Mouse (Mus musculus): ENCODE measurements at regions not wholly inside any gene's neighbourhood (a gene's known extent, or its start where the extent isn't known, plus 50 kb on each side); places are given as distances from the start of the nearest gene placed in this dataset.
"Not testable (repeated sequence)": the region's sequence is repeated elsewhere in the genome, so short reads cannot be mapped to it uniquely, and the experiment has no call there.

- no peak for DNase-seq
These were observed 87.7 kb downstream of the Fam43a start for GRCm38 (mm10) chr16:30687225-30687624.

DNA sequence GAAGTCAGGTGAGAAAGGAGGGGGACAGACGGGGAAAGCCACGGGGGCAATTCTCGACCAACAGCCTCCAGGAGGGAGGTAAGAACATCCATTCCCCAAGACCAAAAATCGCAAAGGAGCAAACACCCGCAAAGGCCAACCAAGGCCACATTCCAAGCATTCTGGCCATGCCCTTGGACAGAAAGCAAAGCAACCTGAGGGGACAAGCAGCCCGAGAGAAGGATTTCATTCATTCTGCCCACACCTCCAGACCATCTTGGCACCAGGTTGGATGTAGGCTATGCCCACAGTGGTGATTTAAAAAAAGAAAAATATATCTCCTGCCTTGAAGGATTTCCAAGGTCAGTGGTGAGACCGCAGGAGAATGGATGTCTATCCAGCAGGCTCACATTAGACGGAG, 88.2 kb downstream of the Fam43a start:
- peak; percentile 30 for DNase-seq

GRCm38 (mm10) chr16:30690531-30690930, 91.0 kb downstream of the Fam43a start:
- DNase-seq, result no peak

DNA sequence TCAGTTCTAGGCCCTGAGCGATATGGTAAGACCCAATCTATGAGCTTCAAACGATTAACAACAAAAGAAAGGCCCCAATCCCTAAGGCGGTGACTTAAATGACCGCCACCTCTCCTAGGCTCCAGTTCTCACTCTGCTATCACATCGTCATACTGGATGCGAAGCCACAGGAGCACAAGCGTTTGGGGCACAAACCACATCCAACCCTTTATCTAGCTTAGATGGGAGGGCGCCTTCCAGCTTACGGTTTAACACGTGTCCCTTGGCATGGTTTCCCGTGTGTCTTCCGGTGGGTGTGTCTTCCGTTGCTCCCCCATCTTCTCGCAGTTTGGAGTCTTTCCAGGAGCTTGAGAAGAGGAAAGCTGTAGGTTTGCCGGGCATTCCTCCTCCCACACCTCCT, 92.4 kb downstream of the Fam43a start:
- peak; percentile 24 for DNase-seq

- DNase-seq, result peak; percentile 53
These were observed 93.1 kb downstream of the Fam43a start for GRCm38 (mm10) chr16:30692541-30693141.

DNA sequence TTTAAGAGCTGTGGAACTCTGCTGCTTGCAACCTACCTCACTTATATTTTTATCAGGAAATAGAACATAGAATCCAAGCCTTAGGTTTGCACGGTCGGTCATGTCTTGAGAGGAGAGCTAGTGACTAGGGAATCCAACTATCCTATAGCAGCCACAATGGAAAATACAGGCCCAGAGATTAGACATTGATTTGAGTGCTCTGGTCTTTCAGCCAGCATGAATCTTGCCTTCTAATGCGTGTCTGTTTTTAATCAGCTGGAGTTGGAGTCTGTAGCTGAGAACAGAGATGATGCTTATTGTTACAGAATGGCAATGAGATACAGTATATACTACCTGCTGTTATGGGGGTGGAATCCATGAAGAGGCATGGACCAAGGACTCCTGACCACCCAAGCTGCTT, 93.7 kb downstream of the Fam43a start:
- no peak for DNase-seq

DNA sequence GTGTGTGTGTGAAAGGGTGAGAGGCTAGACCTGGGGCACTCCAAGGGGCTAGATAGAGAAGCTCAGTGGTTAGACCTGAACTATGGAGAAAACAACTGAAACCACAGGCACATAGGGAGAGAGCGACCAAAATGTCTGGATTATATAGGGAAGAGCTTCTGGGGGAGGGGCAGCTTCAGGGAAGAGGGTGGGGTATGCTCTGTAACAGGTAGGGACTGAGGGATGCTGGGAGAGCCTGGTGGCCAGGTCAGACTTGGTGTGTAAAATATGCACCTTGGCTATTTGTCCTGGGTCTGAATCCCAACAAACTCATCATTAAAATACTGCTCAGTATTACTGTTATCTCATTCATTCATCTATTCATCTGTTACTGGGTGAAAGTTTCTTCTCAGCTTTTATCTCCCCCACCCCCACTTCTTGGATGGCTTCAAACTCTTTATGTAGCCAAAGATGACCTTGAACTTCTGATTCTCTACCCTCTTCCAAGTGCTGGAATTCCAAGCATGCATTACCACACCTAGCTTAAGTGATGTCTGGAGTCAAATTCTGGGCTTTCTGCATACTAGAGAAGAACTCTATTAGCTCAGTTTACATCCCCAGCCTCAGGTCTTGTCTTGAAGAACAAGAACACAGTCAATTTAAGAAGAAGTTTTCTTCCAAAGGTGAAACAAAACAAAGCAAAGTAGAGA, 94.5 kb downstream of the Fam43a start:
- DNase-seq, result no peak

GRCm38 (mm10) chr16:30695691-30696090, 96.2 kb downstream of the Fam43a start:
- no peak for DNase-seq

- no peak for DNase-seq
These were observed 97.7 kb downstream of the Fam43a start for GRCm38 (mm10) chr16:30697209-30697608.

DNA sequence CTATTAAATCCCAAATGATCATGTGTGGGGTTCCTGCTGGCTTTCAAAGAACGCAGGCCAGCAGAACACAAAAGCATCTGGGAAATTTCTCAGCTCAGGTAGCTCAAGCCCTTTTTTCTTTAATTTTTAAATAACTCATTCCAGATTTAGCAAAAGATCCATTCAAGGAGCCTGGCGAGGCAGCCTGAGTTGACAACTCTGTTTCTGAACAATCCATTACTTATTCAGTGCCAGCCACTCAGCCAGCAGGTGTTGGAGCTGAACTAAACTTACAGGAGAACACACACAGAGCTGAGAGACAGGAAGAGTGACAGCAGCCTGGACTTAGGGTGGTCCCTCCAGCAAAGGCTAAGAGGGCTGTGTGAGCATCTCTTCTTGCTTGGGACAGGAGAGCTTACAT, 98.3 kb downstream of the Fam43a start:
- no peak for DNase-seq

GRCm38 (mm10) chr16:30703831-30704230, 104.3 kb downstream of the Fam43a start:
- DNase-seq, result no peak

- DNase-seq, result no peak
These were observed 110.0 kb downstream of the Fam43a start for GRCm38 (mm10) chr16:30709501-30709900.

GRCm38 (mm10) chr16:30709975-30710374, 110.5 kb downstream of the Fam43a start:
- no peak for DNase-seq

DNA sequence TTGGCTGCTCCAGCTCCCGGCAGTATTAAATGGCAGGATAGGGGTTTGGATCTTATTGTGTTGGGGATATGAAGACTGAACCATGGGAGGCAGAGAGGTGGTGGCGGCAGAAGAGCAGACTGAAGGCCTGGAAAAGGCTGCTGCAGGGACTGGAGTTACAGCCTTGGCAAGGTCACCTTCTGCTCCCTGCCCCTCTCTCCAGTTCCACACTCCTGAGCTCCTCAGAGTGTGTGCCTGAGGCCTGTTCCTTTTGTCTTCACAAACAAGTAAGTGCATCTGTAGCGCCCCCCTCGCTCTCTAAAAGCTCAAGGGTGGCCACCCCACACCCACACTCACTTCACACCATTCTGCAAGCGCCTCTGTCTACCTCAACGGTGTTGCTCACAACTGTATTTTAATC, 113.0 kb downstream of the Fam43a start:
- DNase-seq, result no peak

DNA sequence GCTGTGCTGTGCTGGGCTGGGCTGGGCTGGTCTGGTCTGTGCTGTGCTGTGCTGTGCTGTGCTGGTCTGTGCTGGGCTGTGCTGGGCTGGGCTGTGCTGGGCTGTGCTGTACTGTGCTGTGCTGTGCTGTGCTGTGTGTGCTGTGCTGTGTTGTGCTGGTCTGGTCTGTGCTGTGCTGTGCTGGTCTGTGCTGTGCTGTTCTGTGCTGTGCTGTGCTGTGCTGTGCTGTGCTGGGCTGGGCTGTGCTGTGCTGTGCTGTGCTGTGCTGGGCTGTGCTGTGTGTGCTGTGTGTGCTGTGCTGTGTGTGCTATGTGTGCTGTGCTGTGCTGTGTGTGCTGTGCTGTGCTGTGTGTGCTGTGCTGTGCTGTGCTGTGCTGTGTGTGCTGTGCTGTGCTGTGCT, 118.1 kb downstream of the Fam43a start:
- DNase-seq, result not testable (repeated sequence)

- DNase-seq, result no peak
These were observed 121.3 kb downstream of the Fam43a start for GRCm38 (mm10) chr16:30720791-30721190.

DNA sequence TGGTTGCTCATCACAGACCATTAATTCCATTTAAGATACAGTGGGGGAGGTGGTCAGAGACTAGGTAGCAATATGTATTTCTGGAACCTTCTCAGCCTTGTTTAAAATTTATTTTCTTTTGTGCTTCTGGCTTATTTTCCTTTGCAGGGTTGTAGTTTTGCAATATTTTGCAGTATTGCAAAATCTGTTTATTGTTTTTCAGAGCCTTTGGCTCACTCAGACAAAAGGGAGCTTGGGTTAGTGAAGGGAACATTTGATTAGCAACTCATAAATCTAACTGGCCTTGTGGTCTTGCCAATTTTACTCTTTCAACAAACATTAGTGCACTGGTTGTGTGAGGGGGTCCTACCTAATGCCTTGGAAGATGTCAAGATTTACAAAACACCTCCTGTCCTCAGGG, 121.7 kb downstream of the Fam43a start:
- DNase-seq, result no peak

GRCm38 (mm10) chr16:30722372-30722771, 122.8 kb downstream of the Fam43a start:
- DNase-seq, result no peak

GRCm38 (mm10) chr16:30724591-30724990, 125.1 kb downstream of the Fam43a start:
- DNase-seq, result no peak

- DNase-seq, result no peak
These were observed 133.4 kb downstream of the Fam43a start for GRCm38 (mm10) chr16:30732770-30733415.

DNA sequence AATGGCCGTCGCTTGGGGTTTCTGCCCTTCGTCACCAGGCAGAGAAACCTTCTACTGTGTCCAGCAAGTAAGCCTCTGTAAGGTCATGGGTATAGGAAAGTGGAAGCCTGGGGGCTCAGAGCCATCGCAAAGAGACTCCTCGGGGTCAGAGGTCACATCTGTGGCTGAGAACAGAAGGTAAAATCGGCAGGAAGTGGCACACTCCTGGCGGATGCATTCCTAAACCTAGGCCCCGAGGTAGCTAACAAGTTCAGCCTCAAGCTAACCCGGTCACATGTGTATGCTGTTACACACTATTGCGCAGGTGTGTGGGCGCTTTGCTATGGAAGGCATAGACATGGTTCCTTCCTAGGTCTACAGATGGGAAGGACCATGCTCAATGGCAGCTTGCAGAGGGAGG, 134.0 kb downstream of the Fam43a start:
- no peak for DNase-seq

GRCm38 (mm10) chr16:30735360-30735759, 135.8 kb downstream of the Fam43a start:
- DNase-seq, result no peak

GRCm38 (mm10) chr16:30735969-30736368, 136.4 kb downstream of the Fam43a start:
- no peak for DNase-seq

- no peak for DNase-seq
These were observed 137.3 kb downstream of the Fam43a start for GRCm38 (mm10) chr16:30736662-30737326.
